Mouse (Mus musculus) kidney, adult 2 months (tissue): ENCODE data around the gene Cacybp.

ENCODE experiments used
- CTCF ChIP-seq: fragments of 200-500 bp; conservative IDR thresholded peaks from 2 replicates; pipeline ENCODE4 v1.5.1; 2011; ENCODE audit warnings: low read depth, mild to moderate bottlenecking, control low read depth, low read length, moderate library complexity, mixed read lengths; ENCODE audit not compliant: insufficient read depth, insufficient read length
- POLR2A ChIP-seq: fragments of 200-500 bp; IDR thresholded peaks from one replicate; pipeline ENCODE4 v1.6.1; 2011; ENCODE audit warnings: low read depth, low read length, control low read depth

DNA sequence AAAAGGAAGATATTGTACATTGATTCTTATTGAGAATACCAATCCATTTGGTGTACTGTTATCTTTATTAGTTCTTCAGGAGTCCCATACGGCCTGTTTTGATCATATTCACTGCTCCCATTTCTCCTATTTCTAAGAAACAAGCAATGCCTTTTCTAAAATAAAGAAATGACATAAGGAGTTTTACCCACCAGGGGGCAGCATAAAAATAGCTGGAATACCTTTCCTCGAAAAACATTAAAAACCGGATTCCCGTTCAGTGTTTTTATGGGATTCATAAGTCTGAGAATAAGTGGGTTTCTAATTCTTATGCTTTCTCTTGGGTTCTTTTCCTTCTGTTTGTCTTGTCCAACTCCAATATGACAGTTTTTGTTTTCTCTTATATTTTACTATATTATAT lies 18.3 kb upstream of the Cacybp start:
- TF ChIP-seq CTCF = no peak
- no peak for TF ChIP-seq POLR2A
